Mouse (Mus musculus) E14TG2a.4 (cell line): ENCODE measurements around the gene Col13a1.

Experiments used
- H3K27me3 ChIP-seq: 2 replicates; pipeline ENCODE4 v1.6.1; 2014; ENCODE audit warnings: low read length, control low read depth; ENCODE audit not compliant: insufficient read depth
- H3K36me3 ChIP-seq: 2 replicates; pipeline ENCODE4 v1.6.1; 2014; ENCODE audit warnings: low read length, control low read depth; ENCODE audit not compliant: insufficient read depth
- H3K4me1 ChIP-seq: replicated peaks from 2 replicates; pipeline ENCODE4 v1.6.1; 2014; ENCODE audit warnings: low read depth, low read length, control low read depth
- H3K4me3 ChIP-seq: replicated peaks from 2 replicates; pipeline ENCODE4 v1.5.1; 2014; ENCODE audit warnings: mild to moderate bottlenecking, low read length
- H3K9me3 ChIP-seq: 2 replicates; pipeline ENCODE4 v1.6.1; 2014; ENCODE audit warnings: low read length, control low read depth
- CTCF ChIP-seq: conservative IDR thresholded peaks from 2 replicates; pipeline ENCODE4 v1.5.1; 2014; ENCODE audit warnings: low read length
- NANOG ChIP-seq: IDR thresholded peaks from 2 replicates; pipeline ENCODE4 v1.6.1; 2014; ENCODE audit warnings: borderline replicate concordance, low read length, mixed read lengths
- POU5F1 ChIP-seq: IDR thresholded peaks from 2 replicates; pipeline ENCODE4 v1.6.1; 2014; ENCODE audit warnings: low read length, borderline replicate concordance

Gene Col13a1

GRCm38 (mm10) chr10:61859451-61859850, 119.5 kb downstream of the Col13a1 start:
- Histone ChIP-seq H3K27me3 (no peaks in the 10 kb centered on the region), H3K4me3 (no peak overlapping the region), H3K36me3 (peaks cover 17% of the 10 kb centered on the region), H3K9me3 (peaks cover 12% of the 10 kb centered on the region), H3K4me1 (peaks cover 13% of the 10 kb centered on the region)
- TF ChIP-seq CTCF (no peak), NANOG (no peak), POU5F1 (no peak)

DNA sequence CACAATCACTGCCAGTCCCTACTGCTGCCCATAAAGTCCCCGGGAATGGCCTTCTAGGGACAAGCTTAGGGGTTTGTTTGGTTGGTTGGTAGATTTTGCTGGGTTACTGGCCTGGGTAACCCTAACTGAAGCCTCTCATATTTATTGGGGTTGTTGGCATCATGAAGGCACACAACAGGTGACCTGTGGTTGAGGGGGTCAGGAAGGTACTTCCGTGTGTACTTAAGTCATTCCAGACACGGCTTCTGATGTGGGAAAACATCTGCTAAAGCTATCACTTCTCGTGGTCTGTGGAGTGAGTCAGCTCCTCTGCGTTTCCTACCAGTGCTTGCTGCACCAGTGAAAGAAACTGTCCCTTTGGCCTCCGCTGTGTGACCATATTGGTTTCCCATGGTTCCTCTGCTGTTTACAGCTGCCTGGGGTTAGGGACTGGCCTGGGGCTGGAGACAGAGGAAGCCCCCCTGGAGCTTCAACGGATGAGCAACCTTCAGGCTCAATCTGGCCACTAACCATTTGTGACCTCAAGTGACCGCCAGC, 123.7 kb downstream of the Col13a1 start:
- Histone ChIP-seq H3K27me3 (peaks cover 6% of the 10 kb centered on the region), H3K36me3 (peaks cover 8% of the 10 kb centered on the region; the same call in 1 of the 2 replicates), H3K4me1 (peaks cover 17% of the 10 kb centered on the region), H3K4me3 (no peak overlapping the region), H3K9me3 (no peaks in the 10 kb centered on the region)
- TF ChIP-seq POU5F1 (no peak), CTCF (no peak), NANOG (no peak)

- H3K4me1 ChIP-seq = peaks cover 17% of the 10 kb centered on the region
- TF ChIP-seq POU5F1 = no peak
- no peak for TF ChIP-seq CTCF
- TF ChIP-seq NANOG = no peak
- H3K9me3 ChIP-seq = no peaks in the 10 kb centered on the region
Observed at GRCm38 (mm10) chr10:61852824-61853223, 126.1 kb downstream of the Col13a1 start.

DNA sequence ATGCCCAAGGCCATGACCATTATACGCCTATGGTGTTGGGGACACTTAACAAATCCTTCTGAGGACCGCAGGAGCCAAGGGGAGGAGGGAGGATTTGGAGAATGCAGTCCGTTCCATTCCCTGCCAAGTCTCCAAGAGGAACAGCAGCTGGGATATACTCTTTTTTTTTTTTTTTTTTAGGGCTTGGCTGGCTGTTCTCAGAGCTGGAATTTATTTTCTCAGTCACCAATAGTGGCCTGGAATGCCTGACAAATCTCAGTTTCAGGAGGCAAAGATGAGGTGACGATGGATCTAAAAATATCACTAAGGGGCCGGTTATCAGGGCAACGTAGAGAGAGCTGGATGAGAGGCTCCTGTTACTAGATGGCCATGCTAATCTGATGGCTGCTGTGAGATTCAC, 130.4 kb downstream of the Col13a1 start:
- Histone ChIP-seq H3K36me3 (peaks cover 8% of the 10 kb centered on the region; the same call in 1 of the 2 replicates), H3K4me1 (peaks cover 15% of the 10 kb centered on the region), H3K27me3 (peaks cover 13% of the 10 kb centered on the region), H3K4me3 (no peak overlapping the region), H3K9me3 (no peaks in the 10 kb centered on the region)
- no peak for TF ChIP-seq NANOG
- no peak for TF ChIP-seq POU5F1
- no peak for TF ChIP-seq CTCF

More at GRCm38 (mm10) chr10:61852824-61853223, 126.1 kb downstream of the Col13a1 start:
- H3K36me3 ChIP-seq = peaks cover 8% of the 10 kb centered on the region; the same call in 1 of the 2 replicates
- H3K27me3 ChIP-seq = peaks cover 13% of the 10 kb centered on the region
- no peak overlapping the region for H3K4me3 ChIP-seq

DNA sequence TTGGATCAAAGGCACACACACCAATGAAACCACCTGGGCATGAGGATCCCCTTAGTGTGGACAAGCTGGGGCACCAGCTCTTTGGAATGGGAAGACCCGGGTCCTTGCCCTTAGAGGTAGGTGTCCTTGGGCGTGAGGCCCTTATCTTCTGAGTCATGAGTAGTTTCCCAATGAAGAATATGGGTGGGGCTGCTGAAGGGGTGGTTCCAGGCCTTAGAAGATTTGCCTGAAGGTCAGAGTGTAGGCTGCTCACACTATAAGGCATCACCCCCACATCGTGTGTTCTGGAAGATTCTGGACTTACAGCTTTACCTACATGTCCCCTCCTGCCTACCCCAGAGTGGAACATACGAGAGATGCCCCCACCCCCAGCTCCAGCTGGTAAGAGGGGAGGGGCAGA, 133.4 kb downstream of the Col13a1 start:
- H3K9me3 ChIP-seq = no peaks in the 10 kb centered on the region
- peaks cover 22% of the 10 kb centered on the region for H3K27me3 ChIP-seq
- H3K4me1 ChIP-seq = peaks cover 15% of the 10 kb centered on the region
- H3K36me3 ChIP-seq = peaks cover 3% of the 10 kb centered on the region; the same call in 1 of the 2 replicates
- H3K4me3 ChIP-seq = no peak overlapping the region
- no peak for TF ChIP-seq POU5F1

GRCm38 (mm10) chr10:61844475-61844874, 134.4 kb downstream of the Col13a1 start:
- H3K4me1 ChIP-seq = peaks cover 16% of the 10 kb centered on the region
- peaks cover 19% of the 10 kb centered on the region; the same call in 1 of the 2 replicates for H3K27me3 ChIP-seq
- peaks cover 6% of the 10 kb centered on the region; the same call in 1 of the 2 replicates for H3K36me3 ChIP-seq
- no peak overlapping the region for H3K4me3 ChIP-seq
- no peaks in the 10 kb centered on the region for H3K9me3 ChIP-seq
- peak; percentile 48 for TF ChIP-seq CTCF
- no peak for TF ChIP-seq POU5F1

- H3K36me3 ChIP-seq = peaks cover 6% of the 10 kb centered on the region; the same call in 1 of the 2 replicates
- H3K4me3 ChIP-seq = no peak overlapping the region
- no peaks in the 10 kb centered on the region for H3K9me3 ChIP-seq
- peaks cover 29% of the 10 kb centered on the region for H3K4me1 ChIP-seq
- peaks cover 19% of the 10 kb centered on the region; the same call in 1 of the 2 replicates for H3K27me3 ChIP-seq
- TF ChIP-seq CTCF = no peak
- no peak for TF ChIP-seq POU5F1
- TF ChIP-seq NANOG = no peak
Observed at GRCm38 (mm10) chr10:61842261-61842660, 136.6 kb downstream of the Col13a1 start.

GRCm38 (mm10) chr10:61839326-61839725, 139.6 kb downstream of the Col13a1 start:
- TF ChIP-seq NANOG = no peak
- no peak for TF ChIP-seq CTCF
- TF ChIP-seq POU5F1 = no peak

DNA sequence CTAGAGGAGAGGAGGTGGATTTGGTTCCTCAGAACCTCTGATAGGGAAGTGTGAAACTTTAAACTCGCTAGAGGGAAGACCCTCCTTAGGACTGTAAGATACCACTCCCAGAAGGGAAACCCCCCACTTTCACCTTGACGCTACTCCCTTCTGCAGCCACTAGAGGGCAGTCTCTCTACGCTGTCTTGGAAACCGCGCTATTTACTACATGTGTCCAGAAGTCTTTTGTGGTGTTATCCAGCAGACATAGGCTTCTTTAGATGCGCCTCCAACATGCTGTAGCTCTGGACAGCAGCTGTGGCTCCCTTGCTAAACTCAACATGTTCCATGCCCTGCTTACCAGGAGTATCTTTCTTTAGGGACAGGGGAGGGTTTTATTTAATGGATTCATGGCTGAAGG, 140.1 kb downstream of the Col13a1 start:
- H3K9me3 ChIP-seq = no peaks in the 10 kb centered on the region
- H3K4me3 ChIP-seq = no peak overlapping the region
- H3K27me3 ChIP-seq = peaks cover 19% of the 10 kb centered on the region; the same call in 1 of the 2 replicates
- H3K36me3 ChIP-seq = peaks cover 6% of the 10 kb centered on the region; the same call in 1 of the 2 replicates
- H3K4me1 ChIP-seq = peaks cover 32% of the 10 kb centered on the region
- no peak for TF ChIP-seq NANOG
- peak; percentile 91 for TF ChIP-seq CTCF

More at GRCm38 (mm10) chr10:61839326-61839725, 139.6 kb downstream of the Col13a1 start:
- H3K36me3 ChIP-seq = peaks cover 6% of the 10 kb centered on the region; the same call in 1 of the 2 replicates
- H3K4me1 ChIP-seq = peaks cover 26% of the 10 kb centered on the region
- peaks cover 19% of the 10 kb centered on the region; the same call in 1 of the 2 replicates for H3K27me3 ChIP-seq
- H3K9me3 ChIP-seq = no peaks in the 10 kb centered on the region
- no peak overlapping the region for H3K4me3 ChIP-seq
